Mouse (Mus musculus): ENCODE results near the gene Uimc1. TPM values are rescaled to one million over a fixed set of nuclear protein-coding genes. Genes with fewer than 3 reads are reported as not detected.
A peak's percentile ranks its signal among the peaks of the same experiment; 100 is the strongest.

The Uimc1 gene
- polyA plus RNA-seq, 1 experiment = 4.7 TPM

DNA sequence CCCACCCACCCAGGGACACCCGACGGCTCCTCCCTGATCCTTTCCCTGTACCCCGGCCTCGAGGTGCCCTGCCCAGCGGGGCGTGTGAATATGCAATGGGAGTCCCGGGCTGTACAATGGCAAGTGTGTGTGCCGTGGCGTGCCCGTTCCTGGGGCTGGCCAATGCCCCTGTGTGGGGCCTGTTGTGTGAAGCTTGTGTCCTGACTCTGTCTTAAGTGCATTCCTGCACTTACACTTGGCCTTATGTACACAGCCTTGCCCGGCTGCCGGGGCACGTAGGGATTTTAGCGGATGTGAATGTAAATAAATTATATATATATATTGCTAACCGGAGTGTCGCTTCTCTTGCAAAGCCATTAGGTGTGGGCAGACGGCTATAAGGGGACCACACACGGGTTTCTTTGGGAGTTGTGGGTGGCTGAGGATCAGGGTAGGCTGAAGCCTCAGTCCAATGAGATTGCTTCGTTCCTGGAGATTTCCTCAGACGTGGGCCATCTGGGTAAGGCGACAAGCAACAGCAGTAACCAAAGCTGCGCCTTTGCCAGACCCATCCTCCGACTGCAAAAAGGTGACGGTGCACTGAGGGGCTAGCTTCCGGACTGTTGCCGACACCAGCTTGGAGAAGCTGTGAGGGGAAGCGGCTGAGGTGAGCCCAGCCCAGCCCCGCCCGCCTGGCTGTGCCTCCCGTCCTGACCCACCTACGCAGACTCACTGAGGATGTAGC is 94.2 kb downstream of the Uimc1 start:
- Histone ChIP-seq H3K4me1 (no peaks in the 10 kb centered on the region; the same call in 1 of the 2 replicates), H3K9me3 (no peaks in the 10 kb centered on the region), H3K27me3 (replicated peaks) (peaks cover 69% of the 10 kb centered on the region), H3K4me3 (replicated peaks) (no peak overlapping the region), H3K36me3 (replicated peaks; ENCODE audit: low read length) (no peaks in the 10 kb centered on the region)
- TF ChIP-seq FLI1 (IDR thresholded peaks at IDR 0.05; ENCODE audit: low read length) (no peak), GATA1 (IDR thresholded peaks at IDR 0.05; ENCODE audit: borderline replicate concordance, low read length) (no peak)

DNA sequence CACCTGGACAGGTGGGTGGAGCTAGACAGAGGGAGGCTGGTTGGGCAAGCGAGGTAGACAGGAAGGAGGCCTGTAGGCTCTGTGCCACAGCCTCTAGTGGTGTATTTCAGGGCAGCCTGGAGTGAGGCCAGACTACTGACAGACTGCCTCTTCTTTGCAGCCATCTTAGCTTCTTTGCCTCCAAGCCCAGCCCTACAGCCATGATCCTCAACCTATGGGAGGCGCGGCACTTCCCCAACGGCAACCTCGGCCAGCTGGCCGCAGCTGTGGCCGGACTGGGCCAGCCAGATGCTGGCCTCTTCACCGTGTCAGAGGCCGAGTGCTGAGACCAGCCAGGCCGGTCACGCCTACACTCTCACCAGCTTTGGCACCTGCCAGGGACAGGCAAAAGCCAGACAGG is 95.5 kb downstream of the Uimc1 start:
- no peak for TF ChIP-seq GATA1 (IDR thresholded peaks at IDR 0.05; ENCODE audit: borderline replicate concordance, low read length)
- no peak for TF ChIP-seq FLI1 (IDR thresholded peaks at IDR 0.05; ENCODE audit: low read length)
- peaks cover 68% of the 10 kb centered on the region for H3K27me3 ChIP-seq (replicated peaks)
- no peaks in the 10 kb centered on the region; the same call in 1 of the 2 replicates for H3K4me1 ChIP-seq
- no peak overlapping the region for H3K4me3 ChIP-seq (replicated peaks)
- H3K9me3 ChIP-seq = no peaks in the 10 kb centered on the region
- no peaks in the 10 kb centered on the region for H3K36me3 ChIP-seq (replicated peaks; ENCODE audit: low read length)

DNA sequence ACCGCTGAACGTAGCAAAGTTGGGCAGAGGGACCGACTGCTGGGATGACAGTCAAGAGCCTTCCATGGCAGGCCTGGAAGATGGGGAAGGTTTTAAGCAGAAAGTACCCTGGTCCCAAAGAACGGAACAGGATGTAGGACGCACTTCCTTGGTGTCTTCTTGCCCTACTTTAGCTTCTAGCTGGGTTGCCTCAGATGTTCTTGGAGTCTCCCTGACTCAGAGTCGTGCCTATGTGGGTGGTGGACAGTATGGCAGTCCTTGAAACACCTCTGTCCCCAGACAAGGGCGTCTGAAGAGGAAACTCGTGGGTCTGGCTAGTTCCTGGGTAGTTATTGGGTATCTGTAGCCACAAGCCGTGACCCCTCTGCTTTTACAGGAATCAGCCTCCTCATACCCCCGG is 98.0 kb downstream of the Uimc1 start:
- no peak for TF ChIP-seq GATA1 (IDR thresholded peaks at IDR 0.05; ENCODE audit: borderline replicate concordance, low read length)
- TF ChIP-seq FLI1 (IDR thresholded peaks at IDR 0.05; ENCODE audit: low read length) = no peak
- H3K36me3 ChIP-seq (replicated peaks; ENCODE audit: low read length) = no peaks in the 10 kb centered on the region
- H3K4me1 ChIP-seq = no peaks in the 10 kb centered on the region; the same call in 1 of the 2 replicates
- peaks cover 74% of the 10 kb centered on the region for H3K27me3 ChIP-seq (replicated peaks)
- H3K4me3 ChIP-seq (replicated peaks) = no peak overlapping the region
- no peaks in the 10 kb centered on the region for H3K9me3 ChIP-seq

DNA sequence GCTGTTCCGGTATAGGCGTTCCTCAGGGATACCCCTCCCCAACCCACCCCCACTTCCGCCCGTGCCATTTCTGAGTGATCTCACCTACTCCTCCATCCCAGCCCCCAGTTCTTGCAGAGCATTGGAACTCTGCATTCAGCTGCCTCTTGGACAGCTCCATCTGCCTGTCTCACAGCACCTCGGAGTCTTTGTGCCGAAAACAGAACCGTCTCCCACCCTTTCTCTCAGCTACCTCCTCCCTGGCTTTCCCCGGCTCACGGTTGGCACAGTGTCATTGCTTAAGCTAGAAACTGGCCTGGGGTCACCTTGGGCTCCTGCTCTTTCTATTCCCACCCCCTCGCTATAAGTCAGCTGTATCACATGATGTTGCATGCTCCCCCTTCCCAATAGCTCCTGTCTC is 99.7 kb downstream of the Uimc1 start:
- no peaks in the 10 kb centered on the region for H3K36me3 ChIP-seq (replicated peaks; ENCODE audit: low read length)
- no peaks in the 10 kb centered on the region for H3K9me3 ChIP-seq
- H3K4me3 ChIP-seq (replicated peaks) = no peak overlapping the region
- no peaks in the 10 kb centered on the region; the same call in 1 of the 2 replicates for H3K4me1 ChIP-seq
- TF ChIP-seq GATA1 (IDR thresholded peaks at IDR 0.05; ENCODE audit: borderline replicate concordance, low read length) (no peak), FLI1 (IDR thresholded peaks at IDR 0.05; ENCODE audit: low read length) (no peak)
- peaks cover 77% of the 10 kb centered on the region for H3K27me3 ChIP-seq (replicated peaks)

DNA sequence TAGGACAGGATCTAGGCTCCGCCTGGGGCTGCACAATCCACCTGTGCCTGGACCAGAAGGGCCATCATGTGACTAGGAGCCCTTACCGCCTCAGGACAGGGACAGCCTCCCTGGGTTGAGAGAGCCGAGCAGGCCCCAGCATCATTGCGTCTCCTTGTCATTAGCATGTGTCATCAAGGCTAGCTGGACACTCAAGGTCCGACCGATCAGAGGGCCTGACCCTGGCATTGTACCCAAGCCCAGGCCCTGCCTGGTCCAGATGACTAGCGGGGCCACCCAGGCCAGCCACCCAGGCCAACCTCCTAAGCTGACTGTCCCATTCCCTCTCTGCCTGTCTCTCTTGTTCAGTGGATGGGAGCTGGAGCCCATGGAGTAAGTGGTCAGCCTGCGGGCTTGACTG is 102.5 kb downstream of the Uimc1 start:
- Histone ChIP-seq H3K36me3 (replicated peaks; ENCODE audit: low read length) (no peaks in the 10 kb centered on the region), H3K4me1 (no peaks in the 10 kb centered on the region; the same call in 1 of the 2 replicates), H3K9me3 (no peaks in the 10 kb centered on the region), H3K4me3 (replicated peaks) (no peak overlapping the region), H3K27me3 (replicated peaks) (peaks cover 84% of the 10 kb centered on the region)
- no peak for TF ChIP-seq FLI1 (IDR thresholded peaks at IDR 0.05; ENCODE audit: low read length)
- no peak for TF ChIP-seq GATA1 (IDR thresholded peaks at IDR 0.05; ENCODE audit: borderline replicate concordance, low read length)

DNA sequence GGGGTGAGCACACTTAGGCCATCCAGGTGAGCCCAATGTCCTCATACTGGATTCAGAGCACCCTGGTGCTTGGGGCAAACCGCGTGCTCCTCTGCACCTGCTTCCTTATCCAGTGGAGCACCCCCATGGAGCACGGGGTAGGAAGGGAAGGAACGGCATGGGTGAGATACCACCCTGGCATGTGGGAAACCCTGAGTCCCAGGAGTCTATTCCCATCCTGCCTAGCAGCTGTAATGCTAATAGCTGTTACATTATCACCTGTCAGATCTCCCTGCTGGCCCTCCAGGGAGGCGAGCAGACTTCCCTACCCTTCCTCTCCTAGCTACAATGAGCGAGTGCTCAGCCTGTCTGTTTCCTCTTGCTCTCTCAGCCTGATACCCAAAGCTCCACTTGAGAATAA is 104.9 kb downstream of the Uimc1 start:
- Histone ChIP-seq H3K9me3 (no peaks in the 10 kb centered on the region), H3K36me3 (replicated peaks; ENCODE audit: low read length) (no peaks in the 10 kb centered on the region), H3K27me3 (replicated peaks) (peaks cover 82% of the 10 kb centered on the region), H3K4me3 (replicated peaks) (no peak overlapping the region), H3K4me1 (no peaks in the 10 kb centered on the region)
- TF ChIP-seq FLI1 (IDR thresholded peaks at IDR 0.05; ENCODE audit: low read length) (no peak), GATA1 (IDR thresholded peaks at IDR 0.05; ENCODE audit: borderline replicate concordance, low read length) (no peak)

DNA sequence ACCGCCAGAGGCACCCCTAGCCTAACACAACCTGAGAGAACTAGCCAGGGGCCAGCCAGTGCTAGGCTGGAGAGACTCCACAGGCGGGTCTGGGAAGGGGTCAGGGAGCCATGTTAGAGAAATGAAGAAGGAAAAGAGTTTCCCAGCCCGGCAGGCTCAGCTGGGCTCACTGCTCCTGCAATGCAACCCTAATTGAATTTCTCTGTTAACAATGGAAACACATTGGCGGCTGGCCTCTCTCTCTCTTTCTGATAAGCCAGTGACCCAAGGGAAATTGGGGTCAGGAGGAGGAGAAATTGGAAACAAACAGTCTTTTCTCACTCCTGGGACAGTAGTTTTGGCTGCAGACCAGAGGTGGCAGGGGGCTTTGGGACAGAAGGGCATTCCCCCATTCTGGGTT is 105.5 kb downstream of the Uimc1 start:
- Histone ChIP-seq H3K9me3 (no peaks in the 10 kb centered on the region), H3K27me3 (replicated peaks) (peaks cover 79% of the 10 kb centered on the region), H3K4me3 (replicated peaks) (no peak overlapping the region), H3K4me1 (no peaks in the 10 kb centered on the region), H3K36me3 (replicated peaks; ENCODE audit: low read length) (no peaks in the 10 kb centered on the region)
- TF ChIP-seq FLI1 (IDR thresholded peaks at IDR 0.05; ENCODE audit: low read length) = no peak
- no peak for TF ChIP-seq GATA1 (IDR thresholded peaks at IDR 0.05; ENCODE audit: borderline replicate concordance, low read length)

DNA sequence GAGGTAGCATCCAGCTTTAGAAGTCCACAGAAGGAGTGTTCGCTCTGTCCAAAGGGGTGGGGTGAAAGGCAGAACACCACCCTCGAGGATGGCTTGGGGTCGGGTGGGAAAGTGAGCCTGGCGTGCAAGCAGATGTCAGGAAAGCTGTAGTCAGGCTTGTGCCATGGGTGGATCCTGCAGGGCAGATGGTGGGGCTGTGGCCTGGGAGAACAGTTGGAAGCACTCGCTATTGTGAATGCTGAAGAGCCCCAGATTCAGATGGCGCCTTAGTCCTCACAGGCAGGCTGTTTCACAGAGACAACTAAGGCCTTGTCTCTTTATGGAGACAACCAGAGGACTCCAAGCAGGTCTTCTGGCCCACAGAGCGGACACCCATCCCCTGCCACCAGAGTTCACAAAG is 107.9 kb downstream of the Uimc1 start:
- TF ChIP-seq GATA1 (IDR thresholded peaks at IDR 0.05; ENCODE audit: borderline replicate concordance, low read length) = no peak
- no peak for TF ChIP-seq FLI1 (IDR thresholded peaks at IDR 0.05; ENCODE audit: low read length)
- H3K4me3 ChIP-seq (replicated peaks) = no peak overlapping the region
- no peaks in the 10 kb centered on the region for H3K9me3 ChIP-seq
- H3K36me3 ChIP-seq (replicated peaks; ENCODE audit: low read length) = no peaks in the 10 kb centered on the region
- peaks cover 19% of the 10 kb centered on the region for H3K4me1 ChIP-seq
- H3K27me3 ChIP-seq (replicated peaks) = peaks cover 83% of the 10 kb centered on the region

DNA sequence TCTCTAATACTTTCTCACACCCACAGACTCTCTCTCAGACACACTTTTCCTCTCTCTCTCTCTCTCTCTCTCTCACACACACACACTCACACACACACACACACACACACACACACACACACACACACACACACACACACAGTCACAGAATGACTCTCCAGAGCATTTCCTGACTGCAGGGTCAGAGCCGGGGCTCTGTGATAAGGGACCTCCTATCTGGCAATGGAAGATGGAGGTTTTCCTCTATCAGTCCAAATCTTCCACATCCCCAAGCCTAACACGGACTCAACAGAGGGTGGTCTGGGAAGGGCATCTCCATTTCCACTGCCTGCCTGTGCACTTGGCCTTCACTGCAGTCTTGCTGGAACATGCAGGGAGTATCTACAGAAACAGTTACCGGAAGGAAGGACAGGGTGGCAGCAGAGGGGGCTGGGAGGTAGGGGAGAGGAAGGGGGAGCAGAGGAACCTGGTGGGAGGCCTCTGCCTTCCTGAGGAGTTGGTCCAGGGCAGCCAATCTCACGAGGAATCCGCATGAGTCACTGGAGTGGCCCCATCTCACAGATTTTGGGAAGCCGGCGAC is 111.8 kb downstream of the Uimc1 start:
- peak overlapping the region; percentile 54 for H3K4me3 ChIP-seq (replicated peaks)
- H3K27me3 ChIP-seq (replicated peaks) = peaks cover 82% of the 10 kb centered on the region
- no peaks in the 10 kb centered on the region for H3K9me3 ChIP-seq
- H3K4me1 ChIP-seq = peaks cover 27% of the 10 kb centered on the region
- no peaks in the 10 kb centered on the region for H3K36me3 ChIP-seq (replicated peaks; ENCODE audit: low read length)
- TF ChIP-seq FLI1 (IDR thresholded peaks at IDR 0.05; ENCODE audit: low read length) (no peak), GATA1 (IDR thresholded peaks at IDR 0.05; ENCODE audit: borderline replicate concordance, low read length) (no peak)

DNA sequence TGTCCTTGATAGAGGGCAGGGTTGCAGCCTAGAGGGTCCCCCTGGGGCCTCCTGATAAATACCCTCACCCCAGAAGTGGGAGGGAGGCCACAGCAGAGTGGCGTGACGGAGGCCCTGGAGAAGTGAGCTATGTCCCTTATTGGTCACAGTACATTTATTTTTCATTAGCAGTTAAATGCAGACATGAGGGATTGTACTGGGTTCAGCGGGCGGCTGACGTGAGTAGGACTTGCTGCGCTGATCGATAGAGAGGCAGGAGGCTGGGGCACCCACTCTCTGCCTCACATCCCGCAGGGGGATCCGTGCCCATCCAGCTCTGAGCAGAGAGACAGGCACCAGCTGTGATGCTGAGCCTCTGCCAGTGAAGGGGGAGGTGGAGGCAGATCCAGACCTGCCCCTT is 112.7 kb downstream of the Uimc1 start:
- H3K27me3 ChIP-seq (replicated peaks) = peaks cover 82% of the 10 kb centered on the region
- peaks cover 27% of the 10 kb centered on the region for H3K4me1 ChIP-seq
- H3K4me3 ChIP-seq (replicated peaks) = no peak overlapping the region
- H3K9me3 ChIP-seq = no peaks in the 10 kb centered on the region
- H3K36me3 ChIP-seq (replicated peaks; ENCODE audit: low read length) = no peaks in the 10 kb centered on the region
- no peak for TF ChIP-seq FLI1 (IDR thresholded peaks at IDR 0.05; ENCODE audit: low read length)
- no peak for TF ChIP-seq GATA1 (IDR thresholded peaks at IDR 0.05; ENCODE audit: borderline replicate concordance, low read length)

Data from megakaryocyte, embryonic 14.5 days (primary cell).